In genomic region chr1:88968142-88968541, GRCm38 (mm10) we compare ENCODE assay signal across 24 mouse cellular contexts.
DNase-seq lines count a peak whose midpoint lies in the region; ATAC-seq and TF ChIP-seq lines count a peak whose summit lies in the region.
"Had no signal": no experiment of that assay in that cellular context is flagged by ENCODE, and none has a peak within 500 bp of the region (broad histone marks: within the 10 kb centered on the region; RNA-seq: fewer than 3 reads in every experiment).

No protein-coding gene starts in this region.

- H3K27ac ChIP-seq in forebrain, embryonic 11.5 days (ENCODE audit: low read depth, low read length) = no peak overlapping the region
- no peak overlapping the region for H3K27ac ChIP-seq in forebrain, embryonic 14.5 days (ENCODE audit: low read depth, low read length)
- no peak overlapping the region for H3K27ac ChIP-seq in lung, postnatal 0 days (ENCODE audit: low read length)
- H3K27ac ChIP-seq: embryonic facial prominence, embryonic 12.5 days; embryonic facial prominence, embryonic 15.5 days; forebrain, embryonic 12.5 days; gastrocnemius, adult 2 months; hindbrain, embryonic 12.5 days; intestine, embryonic 15.5 days had no signal

- peak; percentile 17 for DNase-seq in forebrain, embryonic 11.5 days (ENCODE audit: low spot score)
- no peak for DNase-seq in forebrain, embryonic 14.5 days (ENCODE audit: low spot score)
- no peak for DNase-seq in lung, postnatal 0 days (ENCODE audit: low spot score)
- no peak for DNase-seq in lung, adult 18-20 months
- DNase-seq in NIH3T3 (ENCODE audit: low read depth) = peak; percentile 14
- no peak for DNase-seq in frontal cortex, postnatal 10 days (ENCODE audit: low spot score in 2 of 2)
- DNase-seq: adrenal gland, postnatal 10 days; adrenal gland, postnatal 36 days; B cell, adult 2 months; cerebellum, adult 18-20 months; cerebellum, adult 9-10 months; cerebellum, postnatal 14 days; gastrocnemius, adult 2 months; gastrocnemius, postnatal 14 days; heart, adult 11 months had no signal

- TF ChIP-seq EP300 in lung, postnatal 0 days (IDR thresholded peaks at IDR 0.05) = no peak

- no peaks in the 10 kb centered on the region for H3K27me3 ChIP-seq in forebrain, embryonic 11.5 days (ENCODE audit: control insufficient read depth, insufficient read depth, low read length)
- no peaks in the 10 kb centered on the region for H3K27me3 ChIP-seq in forebrain, embryonic 14.5 days (replicated peaks; ENCODE audit: control insufficient read depth, insufficient read depth, low read length)
- H3K27me3 ChIP-seq in lung, postnatal 0 days (replicated peaks; ENCODE audit: insufficient read depth, low read length) = no peaks in the 10 kb centered on the region
- H3K27me3 ChIP-seq: embryonic facial prominence, embryonic 12.5 days; embryonic facial prominence, embryonic 15.5 days; forebrain, embryonic 12.5 days; hindbrain, embryonic 12.5 days; intestine, embryonic 15.5 days had no signal

- no peaks in the 10 kb centered on the region for H3K9me3 ChIP-seq in forebrain, embryonic 11.5 days (ENCODE audit: control insufficient read depth, low read length)
- H3K9me3 ChIP-seq in forebrain, embryonic 14.5 days (replicated peaks; ENCODE audit: control insufficient read depth, low read length) = no peaks in the 10 kb centered on the region
- no peaks in the 10 kb centered on the region for H3K9me3 ChIP-seq in lung, postnatal 0 days (ENCODE audit: low read length)
- H3K9me3 ChIP-seq: embryonic facial prominence, embryonic 15.5 days; hindbrain, embryonic 12.5 days; intestine, embryonic 15.5 days had no signal

- 93% methylated on average over 7 of the region's 7 CpGs for WGBS in forebrain, embryonic 11.5 days
- WGBS in forebrain, embryonic 14.5 days = 92% methylated on average over 7 of the region's 7 CpGs
- WGBS in lung, postnatal 0 days = 69% methylated on average over 7 of the region's 7 CpGs

- H3K4me3 ChIP-seq in forebrain, embryonic 11.5 days (ENCODE audit: low read depth, low read length) = no peak overlapping the region
- no peak overlapping the region for H3K4me3 ChIP-seq in forebrain, embryonic 14.5 days (ENCODE audit: low read depth, low read length)
- H3K4me3 ChIP-seq in lung, postnatal 0 days (ENCODE audit: low read depth, low read length) = no peak overlapping the region
- H3K4me3 ChIP-seq: embryonic facial prominence, embryonic 12.5 days; embryonic facial prominence, embryonic 15.5 days; forebrain, embryonic 12.5 days; gastrocnemius, adult 2 months; hindbrain, embryonic 12.5 days; intestine, embryonic 15.5 days had no signal

- no peak overlapping the region for H3K9ac ChIP-seq in forebrain, embryonic 11.5 days (ENCODE audit: low read length)
- no peak overlapping the region for H3K9ac ChIP-seq in forebrain, embryonic 14.5 days (ENCODE audit: low read length)
- no peak overlapping the region for H3K9ac ChIP-seq in lung, postnatal 0 days (replicated peaks; ENCODE audit: low read depth)
- H3K9ac ChIP-seq: embryonic facial prominence, embryonic 12.5 days; embryonic facial prominence, embryonic 15.5 days; forebrain, embryonic 12.5 days; hindbrain, embryonic 12.5 days; intestine, embryonic 15.5 days had no signal

- no peak for ATAC-seq in forebrain, embryonic 11.5 days (replicated peaks; ENCODE audit: low FRiP score)
- no peak for ATAC-seq in forebrain, embryonic 14.5 days
- peak; percentile 50; the same call in 1 of the 2 replicates for ATAC-seq in lung, postnatal 0 days
- ATAC-seq: CD4-positive, CD25-positive, alpha-beta regulatory T cell, adult 4 months; forebrain, embryonic 16.5 days; hindbrain, embryonic 16.5 days; intestine, embryonic 15.5 days had no signal

- H3K4me1 ChIP-seq in forebrain, embryonic 11.5 days (replicated peaks; ENCODE audit: control insufficient read depth, insufficient read depth, low read length) = no peaks in the 10 kb centered on the region
- no peaks in the 10 kb centered on the region for H3K4me1 ChIP-seq in forebrain, embryonic 14.5 days (ENCODE audit: control insufficient read depth, insufficient read depth, low read length)
- H3K4me1 ChIP-seq in lung, postnatal 0 days (ENCODE audit: insufficient read depth, low read depth, low read length) = no peaks in the 10 kb centered on the region
- H3K4me1 ChIP-seq: embryonic facial prominence, embryonic 12.5 days; embryonic facial prominence, embryonic 15.5 days; hindbrain, embryonic 12.5 days; intestine, embryonic 15.5 days had no signal

- H3K36me3 ChIP-seq in forebrain, embryonic 11.5 days (ENCODE audit: control insufficient read depth, insufficient read depth, low read length) = no peaks in the 10 kb centered on the region
- no peaks in the 10 kb centered on the region for H3K36me3 ChIP-seq in forebrain, embryonic 14.5 days (ENCODE audit: control insufficient read depth, insufficient read depth, low read length)
- no peaks in the 10 kb centered on the region for H3K36me3 ChIP-seq in lung, postnatal 0 days (ENCODE audit: insufficient read depth, low read length)
- H3K36me3 ChIP-seq: embryonic facial prominence, embryonic 12.5 days; embryonic facial prominence, embryonic 15.5 days; forebrain, embryonic 12.5 days; hindbrain, embryonic 12.5 days; intestine, embryonic 15.5 days had no signal

- no peak for TF ChIP-seq CTCF in lung, postnatal 0 days (IDR thresholded peaks at IDR 0.05)

- no peak overlapping the region for H3K4me2 ChIP-seq in forebrain, embryonic 11.5 days (ENCODE audit: low read depth, low read length, severe bottlenecking)
- no peak overlapping the region for H3K4me2 ChIP-seq in forebrain, embryonic 14.5 days (ENCODE audit: low read length)
- H3K4me2 ChIP-seq in lung, postnatal 0 days (replicated peaks; ENCODE audit: low read depth, low read length) = no peak overlapping the region
- H3K4me2 ChIP-seq: embryonic facial prominence, embryonic 12.5 days; embryonic facial prominence, embryonic 15.5 days; forebrain, embryonic 12.5 days; heart, embryonic 11.5 days; hindbrain, embryonic 12.5 days; intestine, embryonic 15.5 days had no signal

Comparison
In these comparisons a context has a peak if more than half of its experiments do, and no peak if none do; other contexts are left out.
1. DNase-seq: peak in forebrain, embryonic 11.5 days (single experiment) and NIH3T3 (single experiment); none in forebrain, embryonic 14.5 days (single experiment), lung, postnatal 0 days (single experiment), lung, adult 18-20 months (0 of 2) and frontal cortex, postnatal 10 days (0 of 2).